Mouse (Mus musculus) liver, embryonic 15.5 days (tissue): ENCODE measurements around the gene Ptgs1. TPM values are rescaled to one million over a fixed set of nuclear protein-coding genes. Genes with fewer than 3 reads are reported as not detected.

ENCODE experiments used
- ATAC-seq: fragments of 200-750 bp; cut with Nextera tagmentation; 2 replicates; pipeline ENCODE4 v1.8.0; 2017; ENCODE audit warnings: moderate number of reproducible peaks, mild to moderate bottlenecking, moderate library complexity; ENCODE audit not compliant: insufficient read depth
- H3K27ac ChIP-seq: fragments of 300-500 bp; sonication (generic); replicated peaks from 2 replicates; pipeline ENCODE4 v1.5.1; 2015; ENCODE audit warnings: mild to moderate bottlenecking, inconsistent platforms
- H3K27me3 ChIP-seq: fragments of 300-500 bp; sonication (generic); 2 replicates; pipeline ENCODE4 v1.6.1; 2015; ENCODE audit warnings: mild to moderate bottlenecking, inconsistent platforms
- H3K36me3 ChIP-seq: fragments of 300-500 bp; sonication (generic); replicated peaks from 2 replicates; pipeline ENCODE4 v1.6.1; 2015; ENCODE audit warnings: moderate library complexity, mild to moderate bottlenecking, inconsistent platforms
- H3K4me1 ChIP-seq: fragments of 300-500 bp; sonication (generic); replicated peaks from 2 replicates; pipeline ENCODE4 v1.6.1; 2015; ENCODE audit warnings: inconsistent platforms
- H3K4me2 ChIP-seq: fragments of 300-500 bp; sonication (generic); 2 replicates; pipeline ENCODE4 v1.6.1; 2015; ENCODE audit warnings: moderate library complexity, mild to moderate bottlenecking, inconsistent platforms
- H3K4me3 ChIP-seq: fragments of 300-500 bp; sonication (generic); replicated peaks from 2 replicates; pipeline ENCODE4 v1.5.1; 2015; ENCODE audit warnings: mild to moderate bottlenecking, inconsistent platforms
- H3K9ac ChIP-seq: fragments of 300-500 bp; sonication (generic); 2 replicates; pipeline ENCODE4 v1.6.1; 2015; ENCODE audit warnings: moderate library complexity, mild to moderate bottlenecking, inconsistent platforms
- H3K9me3 ChIP-seq: fragments of 300-500 bp; sonication (generic); replicated peaks from 2 replicates; pipeline ENCODE4 v1.6.1; 2016; ENCODE audit warnings: inconsistent platforms
- WGBS: fragments of 180-500 bp; shearing (Covaris S2); methylation state at CpG from one replicate; pipeline ENCODE4 v1.1.7; 2015; ENCODE audit warnings: mixed read lengths; ENCODE audit not compliant: insufficient replicate concordance; 5-methylcytosine and 5-hydroxymethylcytosine counted together
- polyA plus RNA-seq: library from polyadenylated mRNA; unstranded; fragments of >200 nt; fragmentation: Nextera tagmentation; extraction: Ambion mirVana; gene quantifications from 2 replicates; pipeline ENCODE4 v1.2.1, GENCODE M21; 2015

Gene Ptgs1
- polyA plus RNA-seq, 1 experiment from 2014 or later: 20.9 TPM

GRCm38 (mm10) chr2:36278760-36279159, 48.5 kb downstream of the Ptgs1 start:
- Histone ChIP-seq H3K4me3 (no peak overlapping the region), H3K4me1 (no peaks in the 10 kb centered on the region), H3K9me3 (no peaks in the 10 kb centered on the region), H3K27ac (no peak overlapping the region), H3K36me3 (no peaks in the 10 kb centered on the region), H3K4me2 (no peak overlapping the region), H3K27me3 (0 out of 2 replicates have a peak, but pooled peaks cover 3% of the 10 kb centered on the region), H3K9ac (no peak overlapping the region)
- ATAC-seq: no peak
- WGBS: 8% methylated on average over 3 of the region's 3 CpGs

GRCm38 (mm10) chr2:36281138-36281537, 50.9 kb downstream of the Ptgs1 start:
- Histone ChIP-seq H3K4me3 (no peak overlapping the region), H3K9ac (no peak overlapping the region), H3K4me1 (no peaks in the 10 kb centered on the region), H3K27me3 (0 out of 2 replicates have a peak, but pooled peaks cover 3% of the 10 kb centered on the region), H3K36me3 (no peaks in the 10 kb centered on the region), H3K27ac (no peak overlapping the region), H3K9me3 (no peaks in the 10 kb centered on the region), H3K4me2 (no peak overlapping the region)
- ATAC-seq: no peak
- 33% methylated on average over 1 of the region's 1 CpGs for WGBS

GRCm38 (mm10) chr2:36282301-36282700, 52.1 kb downstream of the Ptgs1 start:
- Histone ChIP-seq H3K36me3 (no peaks in the 10 kb centered on the region), H3K27ac (no peak overlapping the region), H3K4me1 (no peaks in the 10 kb centered on the region), H3K4me2 (no peak overlapping the region), H3K9me3 (no peaks in the 10 kb centered on the region), H3K27me3 (0 out of 2 replicates have a peak, but pooled peaks cover 3% of the 10 kb centered on the region), H3K9ac (no peak overlapping the region), H3K4me3 (no peak overlapping the region)
- 54% methylated on average over 1 of the region's 1 CpGs for WGBS
- ATAC-seq: no peak

Other genes starting within 250 kb of the Ptgs1 start
- gene Ndufa8, start 181.0 kb upstream of the Ptgs1 start, polyA plus RNA-seq: 132 and 136 TPM in 2 replicates
- gene Morn5, start 181.0 kb upstream of the Ptgs1 start, polyA plus RNA-seq: not detected in 2 replicates
- gene Lhx6, start 125.0 kb upstream of the Ptgs1 start, polyA plus RNA-seq: 0.31 and 0.37 TPM in 2 replicates
- gene Mrrf, start 94.0 kb upstream of the Ptgs1 start, polyA plus RNA-seq: 17.2 and 18.3 TPM in 2 replicates
- gene Rbm18, start 93.7 kb upstream of the Ptgs1 start, polyA plus RNA-seq: 22.8 and 23.8 TPM in 2 replicates
- not detected in 2 replicates for gene Olfr338, start 143.1 kb downstream of the Ptgs1 start, polyA plus RNA-seq
- gene Olfr339, start 188.5 kb downstream of the Ptgs1 start, polyA plus RNA-seq: not detected in 2 replicates
- not detected in 2 replicates for gene Olfr340, start 222.2 kb downstream of the Ptgs1 start, polyA plus RNA-seq